Mouse (Mus musculus) ES-E14 (cell line): ENCODE results near the gene Lrrc51.

Source experiments
- CHD2 ChIP-seq: IDR thresholded peaks from 2 replicates; pipeline ENCODE4 v1.6.1; 2014; ENCODE audit warnings: mild to moderate bottlenecking, low read depth, low read length, inconsistent platforms
- ZNF384 ChIP-seq: IDR thresholded peaks from 2 replicates; pipeline ENCODE4 v1.6.1; 2012; ENCODE audit warnings: low read depth, low read length, inconsistent platforms

DNA sequence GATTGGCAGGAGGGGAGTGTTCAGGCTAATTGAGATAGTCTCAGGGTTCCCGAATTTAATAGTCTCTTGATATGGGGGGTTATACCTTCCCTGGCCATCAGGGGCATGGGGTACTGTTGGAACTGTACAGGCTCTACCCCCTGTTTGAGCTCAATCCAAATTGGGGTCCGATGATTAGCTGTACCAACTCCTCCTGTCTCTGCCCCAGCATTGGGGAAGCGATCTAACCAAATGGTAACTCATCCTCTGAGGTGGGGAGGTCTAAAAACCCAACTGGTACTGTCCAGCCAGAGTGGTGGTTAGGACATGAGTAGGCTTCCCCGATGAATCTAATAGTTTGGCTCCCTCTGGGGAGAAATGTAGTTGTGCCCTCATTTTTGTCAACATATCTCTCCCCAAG lies 3.3 kb upstream of the Lrrc51 start:
- TF ChIP-seq ZNF384 (no peak), CHD2 (no peak)
